8 mouse cellular contexts compared by ENCODE assay signal in genomic region chr19:31764801-31765340, GRCm38 (mm10). TPM values are rescaled to one million over a fixed set of nuclear protein-coding genes. Genes with fewer than 3 reads are reported as not detected.
DNase-seq lines count a peak whose midpoint lies in the region; ATAC-seq lines count a peak whose summit lies in the region.

Prkg1 (minus strand) TSS chr19:31765033.

- H3K9me3 ChIP-seq in hindbrain, embryonic 14.5 days (ENCODE audit: control insufficient read depth, low read length): no peaks in the 10 kb centered on the region
- H3K9me3 ChIP-seq in limb, embryonic 12.5 days: no peaks in the 10 kb centered on the region
- H3K9me3 ChIP-seq in midbrain, embryonic 15.5 days: no peaks in the 10 kb centered on the region

- no peak for DNase-seq in layer of hippocampus, adult 18-20 months (ENCODE audit: low spot score in 2 of 2)
- no peak for DNase-seq in layer of hippocampus, adult 9-10 months (ENCODE audit: low spot score)
- DNase-seq in adrenal gland, postnatal 14 days: peak; percentile 43
- no peak for DNase-seq in gastrocnemius, adult 8-10 months (ENCODE audit: low spot score in 2 of 2)
- peak; percentile 53 for DNase-seq in hindbrain, embryonic 14.5 days (ENCODE audit: low spot score)
- DNase-seq in spleen, postnatal 36 days (ENCODE audit: low spot score in 2 of 2): no peak

- peak within 1 kb of the TSS; percentile 45 for H3K4me3 ChIP-seq in hindbrain, embryonic 14.5 days (replicated peaks; ENCODE audit: low read length)
- H3K4me3 ChIP-seq in limb, embryonic 12.5 days (replicated peaks): peak within 1 kb of the TSS; percentile 56
- peak within 1 kb of the TSS; percentile 49 for H3K4me3 ChIP-seq in midbrain, embryonic 15.5 days

- H3K4me1 ChIP-seq in hindbrain, embryonic 14.5 days (replicated peaks; ENCODE audit: control insufficient read depth, insufficient read depth, low read length): peaks cover 27% of the 10 kb centered on the region
- H3K4me1 ChIP-seq in limb, embryonic 12.5 days (replicated peaks): peaks cover 22% of the 10 kb centered on the region
- H3K4me1 ChIP-seq in midbrain, embryonic 15.5 days: peaks cover 28% of the 10 kb centered on the region

- WGBS in hindbrain, embryonic 14.5 days: under 1% methylated on average over 23 of the region's 23 CpGs
- 0% methylated on average over 22 of the region's 23 CpGs for WGBS in limb, embryonic 12.5 days
- WGBS in midbrain, embryonic 15.5 days: under 1% methylated on average over 23 of the region's 23 CpGs

- peaks cover 46% of the 10 kb centered on the region for H3K27me3 ChIP-seq in hindbrain, embryonic 14.5 days (ENCODE audit: control insufficient read depth, insufficient read depth, low read length)
- peaks cover 45% of the 10 kb centered on the region for H3K27me3 ChIP-seq in limb, embryonic 12.5 days
- H3K27me3 ChIP-seq in midbrain, embryonic 15.5 days (replicated peaks): peaks cover 24% of the 10 kb centered on the region

- H3K4me2 ChIP-seq in hindbrain, embryonic 14.5 days (replicated peaks): peak within 1 kb of the TSS; percentile 91
- peak within 1 kb of the TSS; percentile 94 for H3K4me2 ChIP-seq in limb, embryonic 12.5 days
- H3K4me2 ChIP-seq in midbrain, embryonic 15.5 days: peak within 1 kb of the TSS; percentile 99

- peak; percentile 84 for ATAC-seq in hindbrain, embryonic 14.5 days (ENCODE audit: low FRiP score)
- peak; percentile 57; the same call in 1 of the 2 replicates for ATAC-seq in limb, embryonic 12.5 days (ENCODE audit: insufficient number of reproducible peaks, insufficient read depth, low FRiP score, low TSS enrichment, low read depth)
- peak; percentile 87 for ATAC-seq in midbrain, embryonic 15.5 days (replicated peaks)

- 0 out of 2 replicates have a peak within 1 kb of the TSS, but pooled peaks have one; percentile 38 for H3K27ac ChIP-seq in hindbrain, embryonic 14.5 days
- H3K27ac ChIP-seq in limb, embryonic 12.5 days: peak within 1 kb of the TSS; percentile 23; the same call in 1 of the 2 replicates
- H3K27ac ChIP-seq in midbrain, embryonic 15.5 days: 0 out of 2 replicates have a peak within 1 kb of the TSS, but pooled peaks have one; percentile 27

- no peaks in the 10 kb centered on the region for H3K36me3 ChIP-seq in hindbrain, embryonic 14.5 days (replicated peaks; ENCODE audit: control insufficient read depth, insufficient read depth)
- no peaks in the 10 kb centered on the region for H3K36me3 ChIP-seq in limb, embryonic 12.5 days
- no peaks in the 10 kb centered on the region for H3K36me3 ChIP-seq in midbrain, embryonic 15.5 days (replicated peaks)

- peak within 1 kb of the TSS; percentile 48 for H3K9ac ChIP-seq in hindbrain, embryonic 14.5 days
- H3K9ac ChIP-seq in limb, embryonic 12.5 days (replicated peaks): peak within 1 kb of the TSS; percentile 55; the same call in 1 of the 2 replicates
- peak within 1 kb of the TSS; percentile 41 for H3K9ac ChIP-seq in midbrain, embryonic 15.5 days

RNA-seq across cellular contexts. Expression of gene Prkg1, which starts in this region (rescaled TPM):
- total RNA-seq in layer of hippocampus, adult 18-20 months (2021): 10 to 100 TPM; 20.8 to 22.6 TPM
- total RNA-seq in adrenal gland, postnatal 14 days (2021): 8.0 and 8.8 TPM in 2 replicates
- 10 to 100 TPM; 17.2 to 37.1 (median 29.4) TPM for total RNA-seq in gastrocnemius, adult 8-10 months (2022)
- 4.9 and 7.0 TPM in 2 replicates for polyA plus RNA-seq in hindbrain, embryonic 14.5 days (2014; fragmentation: Nextera tagmentation; extraction: Ambion mirVana)
- polyA plus RNA-seq in limb, embryonic 12.5 days (2016; fragmentation: Nextera tagmentation; extraction: Ambion mirVana): 5.0 and 5.7 TPM in 2 replicates
- polyA plus RNA-seq in midbrain, embryonic 15.5 days (2015; fragmentation: Nextera tagmentation; extraction: Ambion mirVana): 4.3 TPM in 2 replicates

Comparison
In these comparisons a context has a peak if more than half of its experiments do, and no peak if none do; other contexts are left out.
1. DNase-seq: peak in adrenal gland, postnatal 14 days (single experiment) and hindbrain, embryonic 14.5 days (single experiment); none in layer of hippocampus, adult 18-20 months (0 of 2), layer of hippocampus, adult 9-10 months (single experiment), gastrocnemius, adult 8-10 months (0 of 2) and spleen, postnatal 36 days (0 of 2).
2. Peak in every context shown above with its lines, with median percentiles within 50 percentile points of each other: ATAC-seq, H3K27ac ChIP-seq, H3K4me2 ChIP-seq, H3K4me3 ChIP-seq and H3K9ac ChIP-seq.